Mouse (Mus musculus): Measurements from ENCODE around the gene Amotl2.
"Not testable (repeated sequence)": the region's sequence is repeated elsewhere in the genome, so short reads cannot be mapped to it uniquely, and the experiment has no call there.

Amotl2 gene

GRCm38 (mm10) chr9:102733999-102734738, 17.7 kb downstream of the Amotl2 start:
- no peak for DNase-seq (ENCODE audit: low spot score)

- no peak for DNase-seq (ENCODE audit: low spot score)
Measured at GRCm38 (mm10) chr9:102734739-102735075, 18.2 kb downstream of the Amotl2 start.

DNA sequence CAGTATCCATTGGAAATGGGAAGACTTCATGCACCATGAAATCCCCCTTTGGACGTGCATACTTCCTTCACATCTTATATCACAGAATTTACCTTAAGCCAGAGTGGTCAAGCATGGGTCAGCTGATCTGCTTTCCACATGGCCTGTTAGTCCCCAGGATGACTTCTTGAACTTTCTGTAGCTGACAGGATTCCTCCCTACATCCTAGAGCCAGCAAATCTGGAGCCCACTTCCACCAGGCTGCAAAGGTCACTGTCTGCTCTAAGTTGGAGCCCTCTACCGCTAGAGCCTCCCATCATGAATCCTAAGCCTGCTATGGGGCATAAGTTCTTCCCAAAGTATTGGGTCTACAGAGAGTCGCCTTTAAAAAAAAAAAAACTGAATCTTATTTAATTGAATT, 18.8 kb downstream of the Amotl2 start:
- no peak for DNase-seq (ENCODE audit: low spot score)

- DNase-seq (ENCODE audit: low spot score) = peak; percentile 58
Measured at GRCm38 (mm10) chr9:102735996-102736395, 19.5 kb downstream of the Amotl2 start.

DNA sequence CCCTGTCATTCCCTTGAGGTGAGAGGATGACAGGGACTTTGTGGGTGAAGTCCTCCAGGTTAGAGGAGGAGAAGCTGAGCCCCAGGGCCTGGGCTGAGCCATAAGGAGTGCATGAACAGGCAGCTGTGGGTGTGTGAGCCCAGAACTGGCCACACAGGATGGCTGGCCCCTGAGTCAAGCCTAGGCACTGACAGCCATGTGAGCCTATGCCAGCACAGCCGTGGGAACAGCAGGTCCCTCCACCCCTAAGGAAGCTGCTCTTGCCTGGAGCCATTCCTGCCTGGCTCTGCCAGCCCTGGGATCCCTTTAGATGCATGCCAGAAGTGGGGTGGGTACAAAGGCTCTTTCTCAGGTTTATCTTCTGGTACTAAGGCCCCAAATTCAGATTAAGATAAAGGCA, 20.9 kb downstream of the Amotl2 start:
- DNase-seq (ENCODE audit: low spot score) = peak; percentile 49

GRCm38 (mm10) chr9:102746753-102747152, 30.3 kb downstream of the Amotl2 start:
- DNase-seq (ENCODE audit: low spot score) = peak; percentile 94

DNA sequence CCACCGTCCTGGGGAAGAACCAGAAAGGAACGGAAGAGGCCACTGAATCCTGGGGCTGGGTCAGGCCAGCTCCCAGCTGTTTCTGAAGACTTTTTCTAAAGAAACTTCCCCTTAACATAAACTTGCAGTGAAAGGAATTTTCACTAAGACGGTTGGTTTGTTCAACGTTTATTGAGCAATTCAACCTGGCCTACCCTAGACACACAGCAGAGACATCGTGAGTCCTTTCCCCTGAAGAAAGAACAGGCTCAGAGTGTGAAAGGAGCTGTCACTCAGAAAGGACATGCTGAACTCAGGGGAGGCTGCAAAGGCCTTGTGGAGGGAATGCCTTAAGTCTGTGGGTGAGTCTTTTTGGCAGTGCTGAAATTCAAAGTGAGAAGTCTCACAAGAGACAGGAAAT, 31.4 kb downstream of the Amotl2 start:
- DNase-seq (ENCODE audit: low spot score) = peak; percentile 44

GRCm38 (mm10) chr9:102749216-102749615, 32.7 kb downstream of the Amotl2 start:
- DNase-seq (ENCODE audit: low spot score) = no peak

- no peak for DNase-seq (ENCODE audit: low spot score)
Measured at GRCm38 (mm10) chr9:102751632-102752303, 35.3 kb downstream of the Amotl2 start.

- DNase-seq (ENCODE audit: low spot score) = no peak
Measured at GRCm38 (mm10) chr9:102753299-102753698, 36.8 kb downstream of the Amotl2 start.

DNA sequence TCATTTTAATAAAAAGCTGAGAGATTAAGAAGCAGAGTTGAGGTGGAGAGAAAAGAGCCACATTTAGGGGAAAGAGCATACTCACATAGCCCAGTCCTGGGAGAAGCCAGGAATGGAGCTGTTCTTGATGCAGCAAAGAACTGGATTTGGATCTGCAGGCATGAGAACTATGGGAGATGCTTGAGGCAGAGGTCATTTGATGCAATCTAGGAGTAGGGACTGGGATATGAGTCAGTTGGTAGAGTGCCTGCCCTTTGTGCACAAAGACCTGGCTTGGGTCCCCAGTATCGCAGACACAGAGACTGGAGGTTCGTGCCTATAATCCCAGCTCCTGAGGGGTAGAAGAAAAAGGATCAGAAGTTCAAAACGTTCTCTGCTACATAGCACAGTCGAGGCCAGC, 38.7 kb downstream of the Amotl2 start:
- peak; percentile 87 for DNase-seq (ENCODE audit: low spot score)

DNA sequence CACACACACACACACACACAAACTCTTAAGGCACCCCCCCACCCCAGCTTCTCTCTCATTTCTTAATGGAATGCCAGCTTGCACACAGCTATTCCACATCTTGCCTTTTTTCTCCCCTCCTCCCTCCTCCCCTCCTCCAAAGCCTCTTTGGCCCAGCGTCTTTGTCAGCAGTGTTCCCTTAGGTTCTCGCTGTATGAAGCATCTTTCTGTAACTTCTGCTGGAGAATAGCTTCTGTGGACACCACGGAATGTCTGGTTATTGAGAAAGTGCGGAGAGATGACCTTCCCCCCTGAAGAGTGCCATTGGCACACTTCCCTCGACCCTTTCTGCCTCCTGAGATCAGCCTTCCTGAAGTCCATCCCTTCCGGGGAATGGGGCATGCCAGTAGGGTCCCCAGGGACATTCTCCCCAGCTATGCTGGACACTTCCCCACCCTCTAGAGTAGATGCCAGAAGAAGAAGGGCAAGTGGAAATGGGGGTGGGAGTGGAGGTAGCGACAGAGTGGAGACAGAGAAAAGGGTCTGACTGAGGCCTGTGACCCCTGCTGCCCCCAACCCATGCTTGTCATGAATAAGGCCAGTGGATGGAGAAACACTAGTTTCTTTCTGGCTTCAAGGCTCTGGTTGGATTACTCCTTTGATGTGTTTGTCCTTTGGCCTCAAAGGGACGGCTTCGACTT, 39.3 kb downstream of the Amotl2 start:
- peak; percentile 71 for DNase-seq (ENCODE audit: low spot score)

DNA sequence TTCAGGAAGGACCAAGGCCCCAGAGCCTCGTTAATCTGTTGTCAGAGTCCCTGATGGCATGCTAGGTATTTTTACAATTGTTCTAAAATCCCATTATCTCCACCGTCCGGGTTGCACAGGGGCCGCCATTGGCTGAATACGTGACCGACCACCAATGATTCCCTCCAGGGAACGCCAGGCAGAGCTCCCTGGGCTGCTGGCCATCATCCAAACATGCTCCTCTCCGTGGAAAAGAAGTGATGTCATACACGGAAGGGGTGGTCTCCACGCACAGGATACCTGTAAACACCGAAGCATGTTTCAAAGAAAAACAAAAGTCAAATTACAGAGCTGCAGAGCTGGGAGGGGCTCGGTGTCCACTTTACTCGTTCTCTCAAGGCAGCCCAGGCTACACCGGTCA, 39.9 kb downstream of the Amotl2 start:
- DNase-seq (ENCODE audit: low spot score) = no peak

DNA sequence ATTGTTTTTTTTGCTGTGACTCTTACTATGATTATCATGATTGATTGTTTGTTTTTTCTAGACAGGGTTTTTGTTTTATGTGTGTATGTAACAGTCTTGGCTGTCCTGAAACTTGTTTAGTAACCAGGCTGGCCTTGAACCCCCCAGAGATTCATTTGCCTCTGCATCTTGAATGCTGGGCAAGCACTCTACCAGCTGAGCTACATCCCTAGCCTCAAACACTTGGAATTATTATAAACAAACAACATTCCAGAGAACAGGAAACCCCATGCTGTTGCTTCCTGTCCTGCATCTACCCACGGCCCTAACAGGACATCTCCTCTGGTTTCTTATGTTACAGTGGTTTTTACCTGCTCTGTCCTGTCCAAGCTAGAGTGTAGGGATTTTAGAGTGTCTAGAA, 42.4 kb downstream of the Amotl2 start:
- peak; percentile 26 for DNase-seq (ENCODE audit: low spot score)

- peak; percentile 19 for DNase-seq (ENCODE audit: low spot score)
Measured at GRCm38 (mm10) chr9:102759581-102760001, 43.1 kb downstream of the Amotl2 start.

GRCm38 (mm10) chr9:102761599-102761998, 45.1 kb downstream of the Amotl2 start:
- no peak for DNase-seq (ENCODE audit: low spot score)

DNA sequence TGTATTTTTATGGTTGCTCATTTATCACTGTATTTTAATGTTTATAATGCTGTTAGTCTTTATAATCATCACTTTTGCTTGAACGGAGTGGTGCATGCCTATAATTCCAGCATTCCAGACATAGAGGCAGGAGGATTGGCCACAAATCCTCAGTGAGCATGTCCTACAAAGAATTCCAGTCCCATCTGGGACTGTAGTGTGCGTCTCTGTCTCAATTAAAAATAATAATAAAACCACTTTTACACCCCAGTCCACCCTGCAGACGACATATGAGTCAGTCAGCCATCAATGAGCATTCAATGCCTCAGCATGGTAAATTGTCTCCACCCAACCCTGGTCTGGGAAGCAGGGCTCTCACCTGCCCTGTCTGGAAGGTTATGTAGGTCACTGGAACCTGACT, 46.4 kb downstream of the Amotl2 start:
- DNase-seq (ENCODE audit: low spot score) = no peak

GRCm38 (mm10) chr9:102763520-102763919, 47.0 kb downstream of the Amotl2 start:
- peak; percentile 46 for DNase-seq (ENCODE audit: low spot score)

GRCm38 (mm10) chr9:102764540-102764939, 48.1 kb downstream of the Amotl2 start:
- not testable (repeated sequence) for DNase-seq (ENCODE audit: low spot score)

DNA sequence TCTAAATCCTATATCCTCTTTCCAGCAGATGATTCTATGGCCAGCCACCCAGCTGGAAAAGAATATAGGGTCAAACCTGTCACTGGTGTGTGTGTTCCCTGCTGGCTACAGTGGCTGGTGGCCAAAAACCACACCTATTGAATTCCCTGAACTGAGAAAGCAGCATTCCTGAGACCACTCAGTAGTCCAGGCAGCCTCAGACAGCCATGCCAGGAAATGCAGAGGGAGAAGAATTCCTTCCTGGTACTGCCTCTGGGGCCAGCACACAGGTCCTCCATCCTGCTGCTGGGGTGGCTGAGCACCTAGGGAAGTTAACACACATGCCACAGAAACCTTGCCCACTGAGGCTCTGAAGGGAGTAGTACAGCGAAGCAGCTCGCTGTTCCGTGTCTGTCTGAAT, 50.3 kb downstream of the Amotl2 start:
- no peak for DNase-seq (ENCODE audit: low spot score)

DNA sequence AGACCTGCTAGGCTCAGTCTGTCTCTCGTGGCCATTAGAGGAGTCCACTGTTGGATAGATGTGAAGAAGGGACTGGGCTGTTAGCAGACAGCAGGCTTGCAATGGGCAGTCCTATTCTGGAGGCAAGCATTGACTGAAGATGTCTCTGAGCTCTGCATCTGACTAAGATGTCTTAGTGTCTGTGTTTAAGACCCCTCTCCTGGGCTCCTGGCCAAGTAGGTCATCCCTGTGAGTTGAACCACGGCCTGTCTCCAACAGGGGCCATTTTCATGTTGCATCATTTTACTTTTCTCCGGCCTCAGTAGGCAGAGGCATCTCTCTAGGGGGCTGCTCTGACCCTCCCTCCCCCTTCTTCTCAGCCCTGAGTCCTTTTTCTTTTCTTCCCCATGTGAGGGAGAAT, 52.8 kb downstream of the Amotl2 start:
- no peak for DNase-seq (ENCODE audit: low spot score)

GRCm38 (mm10) chr9:102770190-102770589, 53.7 kb downstream of the Amotl2 start:
- DNase-seq (ENCODE audit: low spot score) = no peak

DNA sequence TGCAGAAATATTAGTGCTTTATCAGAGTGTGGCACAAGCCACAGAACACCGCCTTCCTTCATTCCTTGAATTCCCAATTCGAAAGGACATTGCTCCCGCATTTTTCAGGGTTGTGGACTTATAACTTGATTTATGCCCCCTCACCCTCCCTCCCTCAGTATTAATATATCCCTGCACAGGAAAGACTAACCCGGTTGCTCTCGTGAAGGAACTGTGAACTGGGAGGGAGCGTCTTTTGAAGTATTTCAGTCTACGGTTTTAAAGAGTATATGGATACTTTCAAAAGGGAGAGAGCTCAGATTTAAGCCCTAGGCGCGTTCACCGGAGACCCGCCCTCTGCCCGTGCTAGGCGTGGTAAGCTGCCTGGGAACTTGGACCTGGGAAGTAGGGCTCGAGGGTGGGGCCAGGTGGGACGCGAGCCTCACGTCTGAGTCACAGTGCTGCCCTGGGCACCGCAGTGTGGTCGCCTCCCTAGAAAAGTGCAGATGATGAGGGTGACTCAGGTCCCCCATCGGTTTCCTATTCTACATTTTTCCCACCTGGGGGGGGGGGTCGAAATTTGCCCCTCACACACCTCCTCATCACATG, 54.9 kb downstream of the Amotl2 start:
- no peak for DNase-seq (ENCODE audit: low spot score)
